Mouse (Mus musculus) limb, embryonic 14.5 days (tissue): ENCODE data around the gene Tmem108. TPM values are rescaled to one million over a fixed set of nuclear protein-coding genes. Genes with fewer than 3 reads are reported as not detected.

ENCODE experiments used
- ATAC-seq: fragments of 200-750 bp; cut with Nextera tagmentation; 2 replicates; pipeline ENCODE4 v1.8.0; 2017; ENCODE audit warnings: low read depth, moderate number of reproducible peaks, moderate TSS enrichment; ENCODE audit not compliant: low FRiP score
- DNase-seq: peaks from one replicate; pipeline ENCODE4 v3.0.0-alpha.2; 2015; ENCODE audit warnings: low spot score
- H3K27ac ChIP-seq: fragments of 300-500 bp; sonication (generic); replicated peaks from 2 replicates; pipeline ENCODE4 v1.5.1; 2014; ENCODE audit warnings: low read depth, mild to moderate bottlenecking, low read length, moderate library complexity, mixed read lengths
- H3K27me3 ChIP-seq: fragments of 300-500 bp; sonication (generic); 2 replicates; pipeline ENCODE4 v1.6.1; 2014; ENCODE audit warnings: low read length, mixed read lengths; ENCODE audit not compliant: control insufficient read depth, insufficient read depth
- H3K36me3 ChIP-seq: fragments of 300-500 bp; sonication (generic); 2 replicates; pipeline ENCODE4 v1.6.1; 2014; ENCODE audit warnings: mild to moderate bottlenecking, low read length, moderate library complexity, mixed read lengths; ENCODE audit not compliant: control insufficient read depth, insufficient read depth
- H3K4me1 ChIP-seq: fragments of 300-500 bp; sonication (generic); 2 replicates; pipeline ENCODE4 v1.6.1; 2014; ENCODE audit warnings: antibody characterized with exemption, low read length, mixed read lengths; ENCODE audit not compliant: control insufficient read depth, insufficient read depth
- H3K4me2 ChIP-seq: fragments of 300-500 bp; sonication (generic); replicated peaks from 2 replicates; pipeline ENCODE4 v1.6.1; 2014; ENCODE audit warnings: low read depth, mild to moderate bottlenecking, low read length, moderate library complexity; ENCODE audit not compliant: severe bottlenecking
- H3K4me3 ChIP-seq: fragments of 300-500 bp; sonication (generic); replicated peaks from 2 replicates; pipeline ENCODE4 v1.5.1; 2014; ENCODE audit warnings: low read length
- H3K9ac ChIP-seq: fragments of 300-500 bp; sonication (generic); 2 replicates; pipeline ENCODE4 v1.6.1; 2014; ENCODE audit warnings: mild to moderate bottlenecking, low read depth, low read length, moderate library complexity; ENCODE audit not compliant: severe bottlenecking
- H3K9me3 ChIP-seq: fragments of 300-500 bp; sonication (generic); 2 replicates; pipeline ENCODE4 v1.6.1; 2016; ENCODE audit warnings: low read length; ENCODE audit not compliant: control insufficient read depth
- POLR2A ChIP-seq: fragments of 200-500 bp; IDR thresholded peaks from 2 replicates; pipeline ENCODE4 v1.8.0; 2012; ENCODE audit warnings: inconsistent platforms, mild to moderate bottlenecking, moderate library complexity, borderline replicate concordance; ENCODE audit not compliant: insufficient read depth, insufficient read length; ENCODE audit errors: extremely low read depth
- WGBS: fragments of 180-500 bp; shearing (Covaris S2); extraction: QIAGEN DNeasy Blood & Tissue Kit; methylation state at CpG from one replicate; pipeline ENCODE4 v1.1.7; 2014; 5-methylcytosine and 5-hydroxymethylcytosine counted together
- polyA plus RNA-seq, 2 experiments: library from polyadenylated mRNA; depleted of rRNA in 1 of 2; stranded (reverse) in 1 of 2; unstranded in 1 of 2; fragments of >200 nt; fragmentation: Nextera tagmentation in 1 of 2; extraction: Ambion mirVana in 1 of 2; gene quantifications; 2 replicates each; pipeline versions ENCODE4 v1.2.1 to v1.2.3; 2012 to 2014

The Tmem108 gene
- polyA plus RNA-seq, 2 experiments, result 8.9 to 14.8 TPM

DNA sequence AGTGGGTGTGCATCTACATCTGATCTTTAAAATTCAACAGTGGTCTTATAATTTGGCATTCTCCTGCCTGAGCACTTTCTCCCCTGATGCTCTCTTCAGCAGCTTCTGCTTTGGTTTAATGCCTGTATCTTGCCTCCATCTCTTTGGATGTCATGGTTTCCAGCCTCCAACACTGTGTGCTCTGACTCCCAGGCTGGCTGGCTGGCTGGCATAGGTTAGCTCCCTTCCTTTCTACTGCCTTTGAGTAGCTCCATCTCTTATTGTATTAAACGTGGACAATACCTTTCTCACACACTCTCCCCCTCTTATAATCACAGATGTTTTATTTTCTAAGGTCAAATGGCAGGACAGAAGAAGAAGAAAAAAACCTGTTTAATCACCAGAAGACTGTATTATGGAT, 296.3 kb downstream of the Tmem108 start:
- no peak for ATAC-seq
- WGBS, result 36% methylated on average over 1 of the region's 1 CpGs
- no peak overlapping the region for H3K4me3 ChIP-seq

GRCm38 (mm10) chr9:103463833-103464232, 297.8 kb downstream of the Tmem108 start:
- 83% methylated on average over 6 of the region's 6 CpGs for WGBS
- TF ChIP-seq POLR2A, result no peak
- Histone ChIP-seq H3K27me3 (no peaks in the 10 kb centered on the region), H3K4me2 (no peak overlapping the region), H3K9ac (no peak overlapping the region), H3K9me3 (no peaks in the 10 kb centered on the region), H3K36me3 (no peaks in the 10 kb centered on the region), H3K4me3 (no peak overlapping the region), H3K27ac (no peak overlapping the region), H3K4me1 (no peaks in the 10 kb centered on the region)
- ATAC-seq (no peak), DNase-seq (no peak)

More for the DNA sequence above, 296.3 kb downstream of the Tmem108 start:
- no peak overlapping the region for H3K4me2 ChIP-seq
- H3K4me1 ChIP-seq, result no peaks in the 10 kb centered on the region
- TF ChIP-seq POLR2A, result no peak
- DNase-seq, result no peak
- no peaks in the 10 kb centered on the region for H3K9me3 ChIP-seq
- no peaks in the 10 kb centered on the region for H3K27me3 ChIP-seq
- no peaks in the 10 kb centered on the region for H3K36me3 ChIP-seq
- no peak overlapping the region for H3K9ac ChIP-seq
- H3K27ac ChIP-seq, result no peak overlapping the region

GRCm38 (mm10) chr9:103459839-103460238, 301.8 kb downstream of the Tmem108 start:
- Histone ChIP-seq H3K36me3 (no peaks in the 10 kb centered on the region), H3K4me2 (no peak overlapping the region), H3K9me3 (no peaks in the 10 kb centered on the region), H3K27me3 (no peaks in the 10 kb centered on the region), H3K4me1 (no peaks in the 10 kb centered on the region), H3K9ac (no peak overlapping the region), H3K4me3 (no peak overlapping the region), H3K27ac (no peak overlapping the region)
- DNase-seq (no peak), ATAC-seq (no peak)
- 39% methylated on average over 2 of the region's 2 CpGs for WGBS
- no peak for TF ChIP-seq POLR2A

DNA sequence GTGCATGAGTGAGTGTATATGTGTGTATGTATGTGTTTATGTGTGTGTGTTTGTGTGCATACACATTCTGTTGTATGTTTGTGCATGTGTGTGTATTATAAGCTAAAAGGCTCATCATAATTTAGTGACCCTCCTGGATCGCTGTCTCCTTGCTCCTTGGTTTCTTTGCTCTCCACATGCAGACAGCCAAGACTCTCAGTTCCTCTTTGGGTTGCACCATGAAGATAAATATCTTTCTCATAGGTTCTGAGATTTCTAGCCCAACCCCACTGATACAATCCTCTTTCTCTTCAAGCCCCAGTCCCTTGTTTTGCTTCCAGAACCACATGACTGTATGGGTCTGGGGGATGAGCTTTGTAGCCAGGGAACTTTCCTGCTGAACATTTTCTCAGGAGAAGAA, 302.3 kb downstream of the Tmem108 start:
- no peak for DNase-seq
- no peaks in the 10 kb centered on the region for H3K9me3 ChIP-seq
- H3K4me2 ChIP-seq, result no peak overlapping the region
- 100% methylated on average over 1 of the region's 1 CpGs for WGBS
- ATAC-seq, result no peak
- H3K36me3 ChIP-seq, result no peaks in the 10 kb centered on the region
- no peak for TF ChIP-seq POLR2A
- H3K4me1 ChIP-seq, result no peaks in the 10 kb centered on the region
- H3K9ac ChIP-seq, result no peak overlapping the region
- no peak overlapping the region for H3K4me3 ChIP-seq
- no peak overlapping the region for H3K27ac ChIP-seq
- no peaks in the 10 kb centered on the region for H3K27me3 ChIP-seq

- 85% methylated on average over 6 of the region's 6 CpGs for WGBS
- no peak overlapping the region for H3K4me3 ChIP-seq
- no peak overlapping the region for H3K9ac ChIP-seq
- H3K27ac ChIP-seq, result no peak overlapping the region
- no peaks in the 10 kb centered on the region for H3K4me1 ChIP-seq
- no peaks in the 10 kb centered on the region for H3K36me3 ChIP-seq
- ATAC-seq (no peak), DNase-seq (no peak)
- no peak overlapping the region for H3K4me2 ChIP-seq
- H3K27me3 ChIP-seq, result no peaks in the 10 kb centered on the region
- H3K9me3 ChIP-seq, result no peaks in the 10 kb centered on the region
- TF ChIP-seq POLR2A, result no peak
Measured at GRCm38 (mm10) chr9:103449651-103450050, 312.0 kb downstream of the Tmem108 start.

DNA sequence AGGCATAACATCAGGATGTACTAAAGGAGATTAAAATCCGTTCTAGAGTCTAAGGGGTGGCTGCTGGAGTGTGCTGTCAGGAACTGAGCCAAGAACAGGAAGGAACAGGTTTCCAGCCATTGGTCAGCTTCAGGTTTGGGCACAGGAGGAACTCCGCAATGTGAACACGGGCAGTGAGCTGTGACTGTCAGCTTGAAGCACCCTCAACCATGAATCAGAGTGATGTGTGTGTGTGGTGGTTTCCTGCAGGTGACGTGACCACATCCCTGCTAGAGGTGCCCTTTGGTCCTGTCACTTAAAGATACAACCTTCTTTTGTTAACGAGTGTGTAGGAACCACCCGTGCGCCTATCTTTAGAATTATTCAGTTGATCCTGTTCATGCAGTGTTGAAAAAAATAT, 312.5 kb downstream of the Tmem108 start:
- Histone ChIP-seq H3K27ac (no peak overlapping the region), H3K9ac (no peak overlapping the region), H3K4me1 (no peaks in the 10 kb centered on the region), H3K9me3 (no peaks in the 10 kb centered on the region), H3K4me3 (no peak overlapping the region), H3K27me3 (no peaks in the 10 kb centered on the region), H3K36me3 (no peaks in the 10 kb centered on the region), H3K4me2 (no peak overlapping the region)
- no peak for TF ChIP-seq POLR2A
- 81% methylated on average over 7 of the region's 7 CpGs for WGBS
- no peak for ATAC-seq
- no peak for DNase-seq
